Mouse (Mus musculus): ENCODE data around the gene Txndc17. TPM values are rescaled to one million over a fixed set of nuclear protein-coding genes. Genes with fewer than 3 reads are reported as not detected.

Gene Txndc17
- polyA plus RNA-seq, 1 experiment from 2014 or later = 213 TPM

- 71% methylated on average over 2 of the region's 2 CpGs for WGBS
- H3K4me1 ChIP-seq (ENCODE audit: control insufficient read depth, insufficient read depth, low read length) = no peaks in the 10 kb centered on the region
- H3K4me2 ChIP-seq (replicated peaks; ENCODE audit: low read depth, low read length) = no peak overlapping the region
- H3K27me3 ChIP-seq (ENCODE audit: control insufficient read depth, insufficient read depth, low read length) = no peaks in the 10 kb centered on the region
- H3K4me3 ChIP-seq (ENCODE audit: low read depth, low read length) = no peak overlapping the region
- ATAC-seq (ENCODE audit: insufficient number of reproducible peaks, insufficient read depth, low FRiP score, low read depth) = no peak
- no peaks in the 10 kb centered on the region for H3K36me3 ChIP-seq (ENCODE audit: control insufficient read depth, insufficient read depth, low read length)
- no peak overlapping the region for H3K27ac ChIP-seq (ENCODE audit: low read length)
- H3K9me3 ChIP-seq (ENCODE audit: control insufficient read depth, low read depth, low read length) = no peaks in the 10 kb centered on the region
- no peak overlapping the region for H3K9ac ChIP-seq (replicated peaks; ENCODE audit: low read depth, low read length)
These were observed 49.1 kb downstream of the Txndc17 start for GRCm38 (mm10) chr11:72256441-72256840.

Other genes with a start within 250 kb of the Txndc17 start
- 0.11 TPM in 1 of 2 replicates, not detected in the other for gene Aipl1, start 170.0 kb upstream of the Txndc17 start, polyA plus RNA-seq (2014; fragmentation: Nextera tagmentation; extraction: Ambion mirVana)
- gene Pimreg, start 165.5 kb upstream of the Txndc17 start, polyA plus RNA-seq (2014; fragmentation: Nextera tagmentation; extraction: Ambion mirVana) = 106 and 114 TPM in 2 replicates
- 0.52 and 0.67 TPM in 2 replicates for gene Pitpnm3, start 71.8 kb upstream of the Txndc17 start, polyA plus RNA-seq (2014; fragmentation: Nextera tagmentation; extraction: Ambion mirVana)
- not detected in 2 replicates for gene Gm43951, start 707 bp upstream of the Txndc17 start, polyA plus RNA-seq (2014; fragmentation: Nextera tagmentation; extraction: Ambion mirVana)
- gene 4933427D14Rik, start 88 bp upstream of the Txndc17 start, polyA plus RNA-seq (2014; fragmentation: Nextera tagmentation; extraction: Ambion mirVana) = 13.5 and 15.9 TPM in 2 replicates
- gene Med31, start 8.0 kb downstream of the Txndc17 start, polyA plus RNA-seq (2014; fragmentation: Nextera tagmentation; extraction: Ambion mirVana) = 41.0 and 42.7 TPM in 2 replicates
- 0.21 and 0.49 TPM in 2 replicates for gene Slc13a5, start 59.7 kb downstream of the Txndc17 start, polyA plus RNA-seq (2014; fragmentation: Nextera tagmentation; extraction: Ambion mirVana)
- gene Xaf1, start 94.1 kb downstream of the Txndc17 start, polyA plus RNA-seq (2014; fragmentation: Nextera tagmentation; extraction: Ambion mirVana) = 3.7 and 4.4 TPM in 2 replicates
- not detected in 2 replicates for gene Fbxo39, start 106.9 kb downstream of the Txndc17 start, polyA plus RNA-seq (2014; fragmentation: Nextera tagmentation; extraction: Ambion mirVana)
- gene Tekt1, start 154.9 kb downstream of the Txndc17 start, polyA plus RNA-seq (2014; fragmentation: Nextera tagmentation; extraction: Ambion mirVana) = 0.18 and 1.2 TPM in 2 replicates
- 28.8 and 31.6 TPM in 2 replicates for gene Smtnl2, start 204.2 kb downstream of the Txndc17 start, polyA plus RNA-seq (2014; fragmentation: Nextera tagmentation; extraction: Ambion mirVana)
- 0.51 and 1.7 TPM in 2 replicates for gene Ggt6, start 228.0 kb downstream of the Txndc17 start, polyA plus RNA-seq (2014; fragmentation: Nextera tagmentation; extraction: Ambion mirVana)
- 121 and 126 TPM in 2 replicates for gene Mybbp1a, start 233.8 kb downstream of the Txndc17 start, polyA plus RNA-seq (2014; fragmentation: Nextera tagmentation; extraction: Ambion mirVana)